Mouse (Mus musculus) gastrocnemius, adult 18-20 months (tissue): ENCODE data around the gene Hras. TPM values are rescaled to one million over a fixed set of nuclear protein-coding genes. Genes with fewer than 3 reads are reported as not detected.

Experiments
- DNase-seq: peaks from one replicate; pipeline ENCODE4 v3.0.0; 2021; ENCODE audit warnings: low spot score
- total RNA-seq, 2 experiments: library from RNA; stranded (reverse); gene quantifications; 2 replicates each; pipeline ENCODE4 v1.2.3; 2021

The Hras gene
- total RNA-seq, 2 experiments from 2014 or later: 109 to 117 TPM

DNA sequence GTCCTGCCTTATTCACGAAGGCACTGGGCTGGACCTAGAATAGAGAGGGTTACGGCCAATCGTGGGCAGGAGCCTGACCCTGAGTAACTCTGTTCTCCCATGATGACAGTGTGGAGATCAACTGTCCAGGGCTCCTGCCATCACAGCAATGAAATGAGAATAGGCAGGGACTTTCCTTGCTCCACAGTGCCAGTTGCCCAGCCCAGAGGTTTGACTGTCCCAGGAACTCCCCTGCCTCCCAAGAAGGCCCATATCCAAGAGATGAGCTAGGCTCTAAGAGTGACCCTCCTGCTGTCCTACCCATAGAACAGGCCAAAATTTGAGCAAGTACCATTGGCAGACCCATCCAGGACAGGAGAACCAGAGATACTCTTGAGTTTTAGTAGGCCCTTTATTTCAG, 5.1 kb downstream of the Hras start:
- no peak for DNase-seq

DNA sequence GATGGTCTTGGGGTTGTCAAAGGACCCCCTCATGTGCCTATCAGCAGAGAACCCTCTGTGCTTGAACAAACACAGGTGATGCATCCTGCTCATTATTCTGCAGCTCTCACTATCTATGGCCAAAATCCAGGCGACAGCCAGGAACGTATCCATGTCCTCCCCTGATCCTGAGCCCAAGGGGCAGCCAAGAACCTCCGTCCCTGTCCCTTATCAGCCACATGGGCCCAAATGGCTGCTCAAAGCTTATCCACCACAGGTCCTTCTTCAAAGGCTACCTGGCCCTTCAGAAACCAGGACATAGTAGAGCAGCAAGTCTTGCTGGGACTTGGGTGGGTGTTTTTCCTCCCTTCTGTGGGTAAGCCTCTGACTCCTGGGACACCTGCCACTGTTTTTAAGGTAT, 5.6 kb downstream of the Hras start:
- no peak for DNase-seq

DNA sequence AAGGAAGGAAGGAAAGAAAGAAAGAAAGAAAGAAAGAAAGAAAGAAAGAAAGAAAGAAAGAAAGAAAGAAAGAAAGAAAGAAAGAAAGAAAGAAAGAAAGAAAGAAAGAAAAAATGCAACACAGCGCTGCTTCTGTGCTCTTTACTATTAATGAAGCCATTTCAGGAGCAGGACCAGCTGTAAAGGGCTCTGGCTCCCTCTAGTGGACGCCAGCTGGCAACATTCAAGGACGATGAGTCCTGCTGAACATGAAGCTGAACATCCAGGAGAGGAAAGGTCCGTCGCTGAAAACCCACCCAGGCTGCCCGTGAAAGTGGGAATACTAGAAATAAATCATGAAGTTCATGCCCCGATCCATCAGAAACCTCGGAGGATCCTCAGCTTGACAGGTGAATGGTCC, 17.6 kb downstream of the Hras start:
- peak; percentile 87 for DNase-seq

DNA sequence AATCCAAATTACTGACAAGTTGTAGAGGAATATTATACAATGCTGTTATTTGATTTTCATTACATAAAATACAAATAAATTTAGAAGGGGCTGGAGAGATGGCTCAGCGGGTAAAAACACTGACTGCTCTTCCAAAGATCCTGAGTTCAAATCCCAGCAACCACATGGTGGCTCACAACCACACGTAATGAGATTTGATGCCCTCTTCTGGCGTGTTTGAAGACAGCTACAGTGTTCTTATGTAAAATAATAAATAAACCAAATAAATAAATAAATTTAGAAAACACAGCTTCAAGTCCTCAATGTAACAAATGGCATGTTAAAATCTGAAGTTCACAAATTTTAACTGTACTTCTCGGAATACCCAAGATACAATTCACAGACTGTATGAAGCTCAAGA, 18.7 kb downstream of the Hras start:
- DNase-seq: no peak

DNA sequence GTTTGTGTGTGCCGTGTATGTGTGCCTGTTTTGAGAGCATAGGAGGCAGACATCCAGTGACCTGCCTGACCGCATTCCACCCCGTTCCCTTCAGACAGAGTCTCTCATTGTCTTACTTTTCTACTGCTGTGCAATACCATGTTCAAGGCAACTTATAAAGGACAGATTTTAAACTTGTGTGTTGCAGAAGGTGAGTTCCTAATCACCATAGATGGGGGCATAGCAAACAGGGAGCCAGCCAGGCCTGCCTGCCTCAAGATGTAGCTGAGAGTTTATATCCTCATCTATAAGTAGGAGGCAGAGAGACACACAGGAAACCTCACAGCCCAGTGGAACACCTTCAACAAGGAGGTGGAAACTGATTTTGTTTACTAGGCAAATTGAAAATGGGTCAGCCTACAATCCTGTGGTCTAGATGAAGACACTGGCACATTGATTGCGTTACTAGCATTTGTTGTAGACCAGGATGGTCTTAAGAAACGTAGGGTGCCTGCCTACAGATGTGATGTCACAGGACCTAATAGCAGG, 20.4 kb downstream of the Hras start:
- DNase-seq: no peak

DNA sequence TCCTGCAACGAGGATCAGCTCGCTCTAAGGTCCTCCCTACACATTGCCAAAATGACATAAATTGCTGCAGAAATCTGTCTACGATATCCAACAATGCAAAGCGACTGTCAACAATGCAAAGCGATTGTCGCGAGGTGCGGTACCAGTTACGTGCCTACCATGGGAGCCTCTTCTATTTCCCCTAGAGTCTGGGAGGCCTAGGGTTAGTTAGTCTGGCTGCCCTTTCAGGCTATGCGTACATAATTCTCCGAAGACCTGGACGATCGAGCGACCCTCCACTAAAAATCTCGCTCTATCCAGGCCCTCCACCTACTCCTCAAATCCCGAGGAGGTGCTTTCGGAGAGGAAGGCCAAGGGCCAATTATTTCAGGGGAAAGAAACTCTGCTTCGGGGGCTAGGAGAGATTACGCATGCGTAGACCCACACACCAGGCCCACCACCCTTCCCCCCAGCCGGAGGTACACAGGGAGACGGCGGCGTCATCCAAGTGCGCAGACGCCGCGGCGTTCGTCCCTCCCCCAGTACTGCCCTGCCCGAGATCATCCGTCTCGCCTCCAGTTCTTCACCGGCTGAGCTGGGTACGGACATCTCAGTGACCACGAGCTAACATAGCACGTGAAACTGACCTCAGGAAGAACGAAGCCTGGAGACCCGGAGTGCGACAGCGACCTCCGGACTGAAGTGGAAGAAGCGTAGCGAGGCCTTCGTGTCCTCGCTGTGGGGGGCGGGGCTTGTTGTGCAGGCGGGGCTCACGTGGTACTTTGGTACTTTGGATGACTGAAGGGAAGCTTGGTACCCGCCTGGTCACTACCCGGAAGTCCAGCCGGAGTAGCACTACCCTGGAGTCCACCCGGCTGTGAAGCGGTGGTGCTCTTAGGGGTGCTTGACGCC, 21.4 kb downstream of the Hras start, which contains the start of gene Rnh1:
Gene Rnh1, minus strand, starts transcription at position 742 of the 891 bp plus-strand sequence.
- DNase-seq: peak; percentile 90

DNA sequence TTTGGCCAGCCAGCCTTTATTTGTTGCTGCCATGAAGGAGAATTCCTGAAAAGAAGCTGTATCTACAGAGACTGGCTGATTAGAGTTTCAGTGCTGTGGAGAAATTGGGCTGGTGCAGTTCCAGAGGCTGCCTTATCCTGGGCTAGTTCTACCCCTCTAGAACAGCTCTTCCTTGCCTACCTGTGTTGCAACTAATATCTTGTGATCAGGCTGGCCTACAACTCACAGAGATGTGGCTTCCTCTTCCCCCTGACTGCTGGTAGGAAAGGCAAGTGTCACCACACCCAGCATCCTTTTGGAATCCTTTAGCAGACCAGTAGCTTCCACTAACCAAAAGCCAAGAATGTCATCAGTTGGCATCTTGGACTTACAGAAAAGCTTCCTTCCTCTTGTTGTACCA, 23.9 kb downstream of the Hras start:
- no peak for DNase-seq

DNA sequence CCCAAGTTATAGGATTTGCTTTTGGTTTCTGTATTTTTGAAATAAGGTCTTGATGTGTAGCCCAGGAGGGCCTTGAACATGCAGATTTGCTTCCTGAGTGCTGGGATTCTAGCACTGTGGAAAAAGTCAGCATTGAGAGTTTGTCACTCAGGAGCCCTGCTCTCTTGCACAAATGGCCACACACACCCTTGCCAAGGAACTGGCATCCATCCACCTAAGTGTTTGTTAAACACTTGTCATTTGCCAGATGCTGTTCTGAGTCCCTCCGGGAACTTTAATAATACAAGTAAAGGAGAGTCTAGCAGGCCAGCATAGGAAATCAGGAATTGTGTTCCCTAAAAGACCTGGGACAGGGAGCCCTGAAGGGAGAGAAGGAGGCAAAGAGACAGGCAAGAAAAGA, 24.5 kb downstream of the Hras start:
- DNase-seq: no peak

DNA sequence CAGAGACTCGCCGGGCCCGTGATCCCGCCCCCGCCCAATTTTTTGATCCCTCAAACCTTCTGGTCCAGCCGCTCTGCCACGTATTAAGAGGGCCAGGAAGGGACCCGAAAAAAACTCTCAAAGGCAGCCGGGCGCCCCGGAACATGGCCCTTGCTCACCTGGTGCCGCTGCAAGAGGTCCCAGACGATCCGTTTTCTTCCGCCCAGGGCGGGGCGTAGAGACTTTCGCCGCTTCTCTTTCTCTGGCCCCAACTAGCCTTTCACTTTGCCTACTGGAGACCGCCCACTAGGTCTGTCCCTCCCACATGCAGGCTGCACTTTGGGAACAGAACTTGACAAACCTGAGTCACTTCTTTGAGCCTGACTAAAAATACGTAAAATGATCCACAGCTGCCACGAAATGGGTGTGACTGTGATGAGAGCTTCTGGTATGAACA, 25.3 kb downstream of the Hras start:
- DNase-seq: peak; percentile 62

DNA sequence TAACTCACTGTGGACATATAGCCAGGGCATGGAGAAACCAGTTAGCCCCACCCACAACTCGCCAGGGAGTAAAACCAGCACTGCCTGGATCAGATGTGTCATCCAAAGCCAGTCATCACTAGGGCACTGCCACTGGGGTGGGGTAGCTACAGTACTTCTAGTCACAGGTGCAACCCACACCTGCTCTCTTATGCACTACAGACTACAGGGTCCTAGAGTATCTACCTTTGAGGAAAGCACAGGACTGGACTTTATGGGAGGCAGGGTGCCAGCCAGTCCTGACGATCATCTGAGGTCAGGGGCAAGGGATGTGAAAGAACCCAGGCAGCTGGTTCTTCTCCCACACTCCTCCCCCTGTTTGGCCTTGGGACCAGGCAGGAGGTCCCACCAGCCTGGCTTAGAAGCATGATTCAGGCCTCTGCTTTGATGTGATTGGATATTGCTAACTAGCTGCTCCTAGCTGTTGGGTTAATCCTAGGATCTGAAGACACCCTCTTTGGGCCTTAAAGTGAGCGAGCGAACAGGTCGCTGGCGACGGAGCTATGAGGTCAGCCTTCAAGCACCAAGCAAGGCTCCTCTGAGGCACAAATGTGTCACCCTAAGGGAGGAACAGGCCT, 25.8 kb downstream of the Hras start:
- peak; percentile 28 for DNase-seq

DNA sequence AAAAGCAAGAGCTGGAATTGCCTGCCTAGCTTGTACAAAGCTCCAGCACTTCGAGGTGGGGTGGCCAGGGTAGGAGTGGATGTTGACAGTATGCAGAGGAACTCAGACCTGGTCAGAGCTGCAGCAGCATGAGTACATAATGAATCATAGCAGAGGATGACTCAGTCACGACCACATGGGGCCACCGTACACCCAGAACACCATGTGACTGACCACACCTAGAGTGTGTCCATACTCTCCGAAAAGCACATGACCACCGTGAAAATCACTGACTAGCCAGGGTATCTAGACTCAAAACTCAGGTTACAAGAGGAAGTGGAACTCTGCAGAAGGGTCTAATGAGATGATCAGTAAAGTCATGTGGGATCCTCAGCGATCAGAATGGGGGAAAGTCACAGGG, 29.0 kb downstream of the Hras start:
- peak; percentile 20 for DNase-seq

DNA sequence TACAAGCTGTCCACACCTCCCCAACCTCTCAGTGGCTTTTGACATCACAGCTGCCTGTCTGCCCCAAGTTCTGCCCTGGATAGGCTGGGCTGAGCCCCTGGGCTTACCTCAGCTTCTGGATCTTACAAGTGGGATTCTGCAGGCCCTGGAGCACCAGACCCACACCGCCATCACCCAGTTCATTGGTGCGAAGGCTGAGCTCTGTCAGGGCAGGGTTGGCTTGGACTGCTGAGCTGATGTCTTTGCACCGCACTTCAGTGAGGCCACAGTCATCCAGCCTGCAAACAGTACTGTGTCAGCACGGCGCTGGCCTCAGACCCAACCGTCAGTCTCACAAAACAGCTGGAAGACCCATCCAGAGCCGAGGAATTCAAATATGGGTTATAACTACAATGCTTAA, 29.4 kb downstream of the Hras start:
- DNase-seq: no peak

DNA sequence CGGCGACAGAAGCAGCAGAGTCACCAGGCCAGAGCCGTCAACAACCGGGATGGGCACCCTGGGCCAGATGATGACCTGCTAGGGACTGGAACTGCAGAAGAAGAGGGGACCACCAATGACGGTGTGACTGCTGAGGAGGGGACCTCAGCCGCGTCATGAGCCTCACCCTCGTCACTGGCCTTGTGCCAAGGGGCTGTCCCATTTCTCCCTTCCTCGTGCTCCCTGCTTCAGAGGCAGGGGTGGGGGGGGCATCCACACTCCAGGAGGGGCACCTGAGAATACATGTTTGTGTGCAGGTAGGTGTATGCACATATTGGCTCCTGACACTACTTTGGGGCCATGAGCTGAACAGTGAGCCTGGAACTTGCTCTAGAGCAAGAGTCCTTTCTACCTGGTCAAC, 38.4 kb downstream of the Hras start:
- no peak for DNase-seq

DNA sequence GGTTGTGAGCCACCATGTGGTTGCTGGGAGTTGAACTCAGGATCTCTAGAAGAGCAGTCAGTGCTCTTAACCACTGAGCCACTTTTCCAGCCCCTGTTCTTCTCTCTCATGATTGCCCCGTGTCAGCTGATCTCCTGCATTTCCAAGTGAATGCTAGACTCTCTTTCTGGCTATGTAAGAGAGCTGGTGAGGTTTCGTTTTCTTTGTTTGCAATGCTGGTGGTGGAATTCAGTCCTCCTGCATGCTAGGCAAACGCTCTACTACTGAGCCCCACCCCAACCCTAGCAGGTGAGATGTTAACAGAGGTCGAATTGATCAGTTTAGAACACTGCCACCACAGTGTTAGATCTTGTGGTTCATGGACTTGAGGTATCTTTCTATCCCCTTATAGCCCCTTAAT, 45.2 kb downstream of the Hras start:
- DNase-seq: no peak

DNA sequence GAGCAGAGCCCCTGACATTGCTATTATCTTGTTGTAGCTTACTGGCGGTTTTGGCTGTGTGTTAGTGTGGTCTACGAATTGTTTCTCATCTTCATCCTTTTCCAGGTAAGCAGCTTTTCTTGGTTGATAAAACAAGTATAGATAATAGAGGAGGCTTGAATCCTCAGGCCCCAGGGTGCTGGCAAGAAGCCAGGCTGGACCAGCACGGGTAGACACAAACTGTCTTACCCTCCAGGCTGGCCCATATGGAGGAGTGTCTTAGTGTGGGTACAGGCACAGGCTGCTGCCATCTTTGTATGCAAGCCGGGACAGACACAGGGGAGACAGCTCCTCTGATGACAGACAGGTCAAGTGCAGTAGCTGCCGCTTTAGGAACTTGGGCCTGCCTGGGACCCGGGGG, 46.8 kb downstream of the Hras start:
- no peak for DNase-seq

DNA sequence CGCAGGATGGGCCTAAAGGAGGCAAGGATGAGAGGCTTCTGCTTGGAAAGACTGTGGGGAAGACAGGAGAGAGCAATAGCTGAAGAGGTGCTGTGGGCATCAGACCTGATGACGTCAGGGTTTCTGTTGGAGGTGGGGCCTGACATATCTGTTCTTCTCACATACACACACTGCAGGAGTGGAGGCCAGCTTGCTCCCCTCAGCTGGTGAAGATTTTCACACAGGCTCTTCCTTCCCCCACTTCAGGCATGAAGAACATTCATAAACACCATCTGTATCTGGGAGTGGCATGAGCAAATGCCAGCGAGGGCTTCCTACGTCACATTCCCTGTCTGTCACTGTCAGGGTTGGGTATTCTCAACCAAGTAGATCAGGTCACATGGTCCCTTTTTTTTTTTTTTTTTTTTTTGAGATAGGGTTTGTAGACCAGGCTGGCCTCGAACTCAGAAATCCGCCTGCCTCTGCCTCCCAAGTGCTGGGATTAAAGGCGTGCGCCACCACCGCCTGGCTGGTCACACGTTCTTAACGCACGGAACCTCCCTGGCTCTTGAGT, 47.7 kb downstream of the Hras start:
- DNase-seq: no peak

DNA sequence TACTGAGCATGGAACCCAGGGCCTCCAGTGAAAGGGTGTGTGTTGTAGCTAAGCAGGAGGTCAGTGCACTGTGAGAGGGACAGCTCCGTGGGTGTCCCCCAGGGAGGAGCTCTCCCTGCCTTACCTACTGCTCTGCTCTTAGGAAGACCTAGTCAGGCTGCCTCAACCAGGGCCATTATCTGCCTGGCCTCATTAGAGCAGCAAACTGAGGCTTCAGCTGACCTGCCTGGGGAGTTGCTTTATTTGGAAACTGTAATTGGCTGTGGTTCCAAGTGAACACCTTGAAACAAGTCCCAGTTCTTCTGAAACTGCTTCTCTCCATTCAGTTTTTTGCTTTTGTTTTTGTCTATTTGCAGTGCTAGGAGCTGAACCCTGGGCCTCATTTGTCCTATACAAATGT, 48.4 kb downstream of the Hras start:
- no peak for DNase-seq

DNA sequence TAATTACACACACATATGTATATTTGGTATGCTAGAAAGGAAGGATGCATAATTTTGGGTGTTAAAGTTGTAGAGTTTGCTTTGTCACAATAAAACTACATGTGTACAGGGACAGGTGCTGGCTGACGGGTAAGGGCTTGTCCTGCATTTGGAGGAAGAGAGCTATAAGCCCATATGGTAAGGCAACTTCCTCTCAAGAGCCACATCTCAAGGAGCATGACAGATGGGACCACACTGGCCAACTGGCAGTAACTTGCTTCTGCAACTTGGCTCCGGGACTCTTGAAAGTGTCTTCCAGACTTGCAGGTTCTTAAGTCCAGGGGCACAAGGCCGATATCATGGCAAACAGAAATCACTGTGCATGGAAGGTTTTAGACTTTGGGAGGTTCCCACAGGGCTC, 49.2 kb downstream of the Hras start:
- no peak for DNase-seq

DNA sequence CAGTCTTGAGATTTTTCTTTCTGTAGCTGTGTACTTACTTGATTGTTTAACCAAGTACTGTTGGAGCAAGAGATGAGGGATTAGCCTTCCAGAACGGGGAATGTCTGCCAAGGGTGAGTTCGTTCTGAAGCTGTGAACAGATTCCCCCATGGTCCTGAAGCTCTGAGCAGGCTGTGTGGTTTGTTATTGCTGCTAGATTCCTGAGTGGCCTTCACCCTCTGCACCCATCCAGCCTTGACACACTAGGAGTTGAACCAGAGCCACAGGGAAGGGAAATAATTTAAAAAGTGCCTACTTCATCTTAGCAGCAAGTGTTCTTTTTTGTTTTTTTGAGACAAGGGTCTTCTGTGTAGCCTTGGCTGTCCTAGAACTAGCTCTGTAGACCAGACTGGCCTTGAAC, 49.9 kb downstream of the Hras start:
- no peak for DNase-seq

DNA sequence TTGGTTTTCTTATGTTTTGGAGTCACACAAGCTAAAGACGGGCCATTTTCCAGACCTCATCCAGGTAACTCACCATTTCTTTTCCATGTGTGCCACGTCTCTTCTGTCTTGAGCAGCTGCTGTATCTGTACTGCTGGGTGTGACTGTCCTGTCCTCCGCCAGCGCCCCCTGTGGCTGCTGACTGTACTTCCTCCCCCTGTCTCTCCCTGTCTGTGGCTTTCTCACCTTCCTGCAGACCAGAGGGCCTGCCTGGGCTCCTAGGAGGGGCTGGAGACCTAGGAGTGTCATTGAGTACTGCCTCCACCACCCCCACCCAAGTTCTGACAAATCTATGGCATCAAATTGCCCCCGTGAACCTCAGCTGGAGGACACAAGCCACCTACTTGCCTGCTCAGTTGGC, 50.7 kb downstream of the Hras start:
- DNase-seq: no peak

DNA sequence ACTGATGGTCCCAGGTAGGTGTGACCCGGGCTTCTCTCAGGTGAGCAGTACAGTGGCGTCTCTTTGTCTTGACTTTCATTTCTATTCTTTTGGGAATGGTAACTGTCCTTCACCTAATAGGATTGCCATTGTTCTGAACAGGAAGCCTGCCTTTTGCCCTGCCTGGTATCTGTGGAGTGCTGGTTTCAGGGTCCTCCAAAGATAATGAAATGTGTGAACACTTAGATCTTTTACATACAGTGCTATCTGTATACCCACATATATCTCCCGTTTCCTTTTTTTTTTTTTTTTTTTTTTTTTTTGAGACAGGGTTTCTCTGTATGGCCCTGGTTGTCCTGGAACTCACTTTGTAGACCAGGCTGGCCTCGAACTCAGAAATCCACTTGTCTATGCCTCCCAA, 52.5 kb downstream of the Hras start:
- DNase-seq: no peak
